Mouse (Mus musculus): Measurements from ENCODE around the gene Grb7.
A peak's percentile ranks its signal among the peaks of the same experiment; 100 is the strongest.

The Grb7 gene

GRCm38 (mm10) chr11:98445679-98446078 lies 515 bp upstream of the Grb7 start:
- no peak for DNase-seq (ENCODE audit: low read depth)

DNA sequence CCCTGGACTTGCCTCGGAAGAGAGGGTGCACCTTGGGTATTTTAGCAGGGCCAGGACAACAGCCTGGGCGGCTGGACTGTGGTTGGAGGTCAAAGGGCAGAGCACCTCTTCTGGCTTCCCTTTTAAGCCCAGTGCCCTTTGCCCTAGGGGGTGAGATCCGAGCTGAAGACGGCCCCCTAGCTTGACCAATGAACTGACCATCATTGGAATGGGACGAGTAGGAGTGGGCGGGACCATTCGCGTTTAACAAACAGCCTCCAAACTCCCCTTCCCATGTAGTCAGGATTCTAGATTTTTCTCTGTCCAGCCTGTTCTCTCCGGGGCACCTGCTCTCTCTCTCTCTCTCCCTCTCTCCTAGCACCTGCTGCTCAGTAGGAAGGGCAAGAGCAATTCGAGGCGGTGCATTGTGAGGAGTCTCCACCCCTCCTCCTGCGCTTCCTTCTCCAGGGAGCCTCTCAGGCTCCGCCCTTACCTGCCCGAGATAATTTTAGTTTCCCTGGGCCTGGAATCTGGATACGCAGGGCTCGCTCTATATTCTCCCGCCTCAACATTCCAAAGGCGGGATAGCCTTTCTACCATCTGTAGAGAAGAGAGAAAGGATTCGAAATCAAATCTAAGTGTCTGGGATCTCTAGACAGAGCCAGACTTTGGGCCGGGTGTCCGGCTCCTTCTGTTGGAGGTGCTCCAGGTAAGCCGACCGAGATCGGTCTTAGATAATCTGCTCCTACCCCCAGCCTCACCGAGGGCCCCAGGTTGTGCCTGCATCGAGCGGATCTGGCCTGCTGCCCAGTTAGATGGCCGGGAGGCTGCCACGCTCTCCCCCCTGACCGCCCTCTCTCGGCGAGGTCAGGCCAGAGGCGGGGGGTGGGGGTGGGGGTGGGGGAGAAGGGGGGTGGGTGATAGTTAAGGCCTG lies 624 bp downstream of the Grb7 start:
- DNase-seq (ENCODE audit: low read depth): no peak

GRCm38 (mm10) chr11:98447475-98447834 lies 1.3 kb downstream of the Grb7 start:
- no peak for DNase-seq (ENCODE audit: low read depth)

GRCm38 (mm10) chr11:98448191-98448790 lies 2.1 kb downstream of the Grb7 start:
- no peak for DNase-seq (ENCODE audit: low read depth)

GRCm38 (mm10) chr11:98449419-98449818 lies 3.2 kb downstream of the Grb7 start:
- DNase-seq (ENCODE audit: low read depth): no peak

- peak; percentile 53 for DNase-seq (ENCODE audit: low read depth)
Observed at GRCm38 (mm10) chr11:98449921-98450771, 4.0 kb downstream of the Grb7 start.

DNA sequence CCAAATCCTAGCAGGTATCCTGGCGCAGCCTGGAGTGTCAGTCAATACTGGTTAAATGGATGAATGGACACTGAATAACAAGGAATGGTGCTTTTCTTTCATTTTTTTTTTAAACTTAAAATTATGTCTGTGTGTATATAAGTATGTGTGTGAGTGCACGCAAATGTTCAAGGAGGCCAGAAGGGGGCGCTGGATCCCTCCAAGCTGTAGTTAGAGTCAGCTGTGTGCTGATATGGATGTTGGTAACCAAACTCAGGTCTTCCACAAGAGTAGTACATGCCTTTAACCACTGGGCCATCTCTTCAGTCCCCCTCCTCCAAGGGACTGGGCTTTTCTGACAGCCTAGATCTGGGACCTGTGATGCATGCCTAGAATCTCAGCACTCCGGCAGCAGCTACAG lies 9.3 kb downstream of the Grb7 start:
- DNase-seq (ENCODE audit: low read depth): peak; percentile 56

DNA sequence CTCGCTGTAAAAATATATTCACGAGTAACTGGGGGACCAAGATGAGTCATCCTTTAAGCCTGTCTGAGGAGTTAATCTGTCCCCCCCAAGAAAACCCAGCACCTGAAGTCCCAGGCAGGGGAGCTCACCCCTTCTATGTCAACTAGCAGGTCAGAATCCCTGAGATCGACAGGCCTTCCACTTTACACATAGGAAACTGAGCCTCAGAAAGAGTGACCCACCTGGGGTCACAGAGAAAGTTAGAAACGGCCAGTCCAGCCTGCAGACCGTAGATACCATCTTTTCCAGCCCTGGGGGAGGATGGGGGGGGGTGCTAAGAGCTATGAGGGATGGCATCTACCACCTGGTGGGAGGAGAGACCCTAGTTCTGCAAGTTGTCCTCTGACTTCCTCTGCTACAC lies 10.4 kb downstream of the Grb7 start:
- no peak for DNase-seq (ENCODE audit: low read depth)

DNA sequence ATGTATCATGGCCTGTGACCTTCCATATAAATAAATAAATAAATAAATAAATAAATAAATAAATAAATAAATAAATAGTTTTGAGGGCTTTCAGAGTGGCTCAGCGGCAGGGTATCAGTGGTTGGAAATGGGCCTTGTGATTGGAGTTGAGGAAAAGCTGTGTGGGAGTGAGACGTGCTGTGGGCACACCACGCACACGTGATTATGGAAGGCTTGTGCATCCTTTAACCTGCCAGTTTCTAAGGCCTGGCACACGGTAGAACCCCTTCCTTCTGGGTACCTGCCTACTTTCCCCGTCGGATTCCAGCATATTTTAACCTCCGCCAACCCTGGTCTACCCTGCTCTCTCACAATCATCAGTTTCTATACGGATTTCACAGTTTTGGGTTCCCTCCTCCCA lies 10.8 kb downstream of the Grb7 start:
- DNase-seq (ENCODE audit: low read depth): no peak

DNA sequence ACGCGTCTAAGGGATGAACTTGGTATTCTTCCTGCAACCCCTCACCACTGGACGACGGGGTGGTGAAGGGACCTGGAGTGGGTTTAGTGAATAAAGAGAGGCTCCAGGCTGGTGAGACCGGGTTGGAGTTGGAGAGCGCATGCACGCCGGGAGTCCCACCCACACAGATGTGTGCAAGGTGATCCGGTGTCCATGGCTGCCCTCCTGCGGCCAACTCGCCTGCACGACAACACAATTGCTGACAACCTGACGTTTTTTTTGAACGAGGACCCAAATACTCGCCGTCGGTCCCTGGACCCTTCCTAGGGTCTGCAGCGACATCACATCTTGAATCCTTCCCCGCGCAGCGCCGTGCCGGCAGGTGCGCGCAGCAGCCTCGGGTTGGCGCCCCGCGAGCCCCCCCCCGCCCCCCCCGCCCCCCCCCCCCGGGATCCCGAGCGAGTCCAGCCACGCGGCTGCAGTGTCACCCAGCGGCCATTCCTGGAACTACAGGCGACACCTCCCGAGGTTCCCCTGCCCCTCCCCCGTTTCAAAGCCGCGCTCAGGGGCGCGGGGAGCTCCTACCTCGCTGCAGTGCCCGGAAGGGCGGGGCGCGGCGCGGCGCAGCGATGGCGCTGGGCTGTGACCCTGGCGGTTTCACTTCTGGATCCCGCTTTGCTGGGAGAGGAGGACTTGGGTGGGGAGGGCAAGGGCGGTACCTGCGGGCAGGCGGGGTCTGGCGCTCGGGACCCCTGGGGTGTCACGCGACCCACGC lies 11.3 kb downstream of the Grb7 start:
- DNase-seq (ENCODE audit: low read depth): peak; percentile 99

GRCm38 (mm10) chr11:98458121-98458990 lies 12.2 kb downstream of the Grb7 start:
- DNase-seq (ENCODE audit: low read depth): no peak

- peak; percentile 60 for DNase-seq (ENCODE audit: low read depth)
Observed at GRCm38 (mm10) chr11:98459071-98459741, 13.0 kb downstream of the Grb7 start.

GRCm38 (mm10) chr11:98459860-98460259 lies 13.7 kb downstream of the Grb7 start:
- DNase-seq (ENCODE audit: low read depth): no peak

- DNase-seq (ENCODE audit: low read depth): no peak
Observed at GRCm38 (mm10) chr11:98461109-98461720, 15.0 kb downstream of the Grb7 start.

- DNase-seq (ENCODE audit: low read depth): no peak
Observed at GRCm38 (mm10) chr11:98462255-98462654, 16.1 kb downstream of the Grb7 start.

DNA sequence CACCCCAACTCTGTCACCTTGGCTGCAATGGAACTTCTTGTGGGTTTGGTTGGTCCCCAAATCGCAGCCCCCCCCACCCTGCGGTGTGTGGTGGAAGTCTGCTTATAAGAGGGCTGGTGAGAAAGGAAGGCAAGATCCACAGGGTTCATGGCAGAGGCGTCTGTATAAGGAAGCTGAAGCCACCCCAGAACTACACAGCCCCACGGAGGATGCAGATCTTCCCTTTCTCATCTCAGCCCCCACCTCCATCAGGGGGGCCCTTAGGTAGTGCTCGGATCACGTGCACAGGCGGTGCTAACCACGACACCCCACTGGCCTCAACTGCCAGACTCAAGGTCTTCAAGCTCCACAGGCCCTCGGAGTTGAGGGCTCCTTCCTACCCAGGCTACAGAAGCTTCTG lies 17.7 kb downstream of the Grb7 start:
- peak; percentile 51 for DNase-seq (ENCODE audit: low read depth)

GRCm38 (mm10) chr11:98464516-98464915 lies 18.3 kb downstream of the Grb7 start:
- DNase-seq (ENCODE audit: low read depth): peak; percentile 74

DNA sequence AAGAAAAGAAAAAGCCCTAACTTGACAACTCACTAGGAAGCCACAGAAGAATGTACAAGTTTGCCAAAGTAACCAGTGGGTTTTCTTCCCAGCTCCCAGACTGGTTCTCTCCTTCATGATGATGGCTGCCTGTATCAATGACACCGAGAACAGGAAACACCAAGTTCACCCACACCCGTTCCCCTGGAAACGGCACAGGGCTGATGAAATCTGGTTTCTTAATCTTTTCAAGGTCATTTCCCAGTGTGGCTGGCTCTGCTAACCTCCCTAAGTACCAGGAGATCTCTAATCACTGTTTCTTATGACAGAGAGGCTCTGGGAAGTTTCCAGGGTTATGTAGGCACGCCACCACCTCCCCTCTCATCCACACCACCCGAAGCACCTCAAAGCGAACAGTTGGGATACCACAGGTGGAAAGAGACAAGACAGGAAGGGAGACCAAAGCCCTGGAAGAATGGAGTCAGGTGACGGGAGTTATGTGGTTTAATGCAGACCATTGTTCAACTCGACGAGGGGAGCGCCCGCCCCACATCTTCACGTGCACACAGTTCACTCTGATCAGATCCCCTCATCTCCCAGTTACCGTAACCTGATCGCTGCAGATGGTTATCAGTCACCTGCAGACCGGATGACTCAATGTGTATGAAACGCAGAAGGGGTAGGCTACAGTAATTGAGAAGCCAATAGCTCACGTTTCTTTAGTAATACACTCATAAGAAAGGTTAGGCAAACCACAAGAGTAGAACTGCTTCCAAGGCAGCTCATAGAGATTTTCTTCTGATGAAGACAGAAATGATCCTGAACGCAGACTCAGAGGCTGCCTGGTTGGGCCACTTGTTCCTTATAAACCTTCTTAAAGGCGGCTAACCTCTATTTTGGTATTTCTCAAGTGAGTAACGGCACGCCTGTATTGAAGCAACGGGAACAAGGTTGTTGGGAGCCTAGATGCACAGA lies 23.8 kb downstream of the Grb7 start:
- peak; percentile 81 for DNase-seq (ENCODE audit: low read depth)

- no peak for DNase-seq (ENCODE audit: low read depth)
Observed at GRCm38 (mm10) chr11:98470795-98471194, 24.6 kb downstream of the Grb7 start.
